Mouse (Mus musculus) layer of hippocampus, adult 8-10 months (tissue): ENCODE data around the gene Pttg1ip. TPM values are rescaled to one million over a fixed set of nuclear protein-coding genes. Genes with fewer than 3 reads are reported as not detected.

Experiments used
- DNase-seq, 2 experiments: peaks; one replicate each; pipeline ENCODE4 v3.0.0; 2022; ENCODE audit warnings: low spot score in 2 of 2
- total RNA-seq, 4 experiments: library from RNA; stranded (reverse); gene quantifications; 2 replicates each; pipeline ENCODE4 v1.2.4; 2022

The Pttg1ip gene
- total RNA-seq, 4 experiments from 2014 or later: 79.3 to 96.1 (median 86.9) TPM

DNA sequence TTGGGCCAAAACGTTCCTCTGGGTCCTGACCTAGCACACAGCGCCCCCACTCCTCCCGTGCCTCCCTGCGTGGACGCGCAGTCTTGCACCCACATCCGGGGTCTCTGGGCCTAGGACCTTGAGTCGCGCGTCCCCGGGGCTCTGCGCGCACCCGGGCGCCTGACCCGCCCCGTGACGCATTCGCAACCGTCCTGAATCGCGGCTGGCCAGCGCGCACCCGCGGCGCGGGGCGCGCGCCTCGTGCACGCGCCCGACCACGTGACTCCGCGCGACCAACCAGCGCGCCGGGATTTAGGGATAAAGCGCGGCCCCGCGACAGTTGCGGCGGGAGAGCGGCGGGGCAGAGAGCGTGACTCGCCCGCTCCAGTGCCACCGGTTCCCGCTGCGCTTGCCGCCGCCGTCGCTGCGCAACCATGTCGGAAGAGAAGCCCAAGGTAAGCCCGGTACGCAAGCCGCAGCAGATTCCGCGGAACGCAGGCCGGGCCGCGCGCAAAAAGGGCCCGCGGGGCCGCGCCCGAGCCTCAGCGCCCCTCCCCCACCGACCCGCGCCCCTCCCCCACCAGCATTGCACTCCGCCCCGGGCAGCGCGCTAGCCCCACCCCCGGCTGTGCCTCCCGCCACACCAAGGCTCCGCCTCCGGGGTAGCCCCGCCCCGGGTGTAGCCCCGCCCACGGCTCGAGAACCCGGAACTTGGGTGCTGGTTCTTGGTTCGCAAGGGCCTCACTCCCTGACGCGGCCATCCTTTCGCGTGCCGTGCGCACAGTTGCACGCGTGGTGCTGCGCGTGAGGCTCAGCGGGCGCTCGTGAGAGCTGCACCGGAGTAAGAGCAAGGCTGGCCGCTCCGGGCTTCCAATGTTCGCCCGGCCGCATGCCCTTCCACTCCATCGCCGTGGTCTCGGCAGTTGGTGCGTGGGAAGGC, 24.6 kb downstream of the Pttg1ip start, which contains the start of the genes Sumo3 and Gm49325:
Sumo3 (plus strand) TSS at position 190 of the 919 bp plus-strand sequence.
Gm49325 (plus strand) TSS at position 290 of the 919 bp plus-strand sequence.
- peak; percentile 89 for DNase-seq

- no peak for DNase-seq
Observed at GRCm38 (mm10) chr10:77606855-77607254, 25.3 kb downstream of the Pttg1ip start.

DNA sequence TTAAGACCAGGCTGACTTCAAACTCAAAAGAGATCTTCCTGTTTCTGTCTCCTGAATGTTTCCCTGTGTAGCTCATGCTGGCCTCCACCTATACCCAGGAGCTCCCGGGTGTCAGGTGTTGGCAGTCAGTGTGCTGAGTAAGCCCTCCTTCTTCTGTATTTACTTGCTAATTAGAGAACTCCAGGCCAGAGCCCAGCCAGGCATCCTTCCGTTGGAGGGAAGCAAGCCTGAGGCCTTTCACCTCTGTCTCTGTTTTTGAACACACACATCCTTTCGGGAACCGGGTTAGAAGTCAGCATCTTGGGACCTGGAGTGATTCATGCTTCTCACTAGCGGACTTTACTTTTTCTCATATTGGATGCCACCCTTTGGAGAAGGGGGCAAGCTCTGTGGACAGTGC, 25.9 kb downstream of the Pttg1ip start:
- DNase-seq: no peak

GRCm38 (mm10) chr10:77608589-77608988, 27.1 kb downstream of the Pttg1ip start:
- DNase-seq: no peak

DNA sequence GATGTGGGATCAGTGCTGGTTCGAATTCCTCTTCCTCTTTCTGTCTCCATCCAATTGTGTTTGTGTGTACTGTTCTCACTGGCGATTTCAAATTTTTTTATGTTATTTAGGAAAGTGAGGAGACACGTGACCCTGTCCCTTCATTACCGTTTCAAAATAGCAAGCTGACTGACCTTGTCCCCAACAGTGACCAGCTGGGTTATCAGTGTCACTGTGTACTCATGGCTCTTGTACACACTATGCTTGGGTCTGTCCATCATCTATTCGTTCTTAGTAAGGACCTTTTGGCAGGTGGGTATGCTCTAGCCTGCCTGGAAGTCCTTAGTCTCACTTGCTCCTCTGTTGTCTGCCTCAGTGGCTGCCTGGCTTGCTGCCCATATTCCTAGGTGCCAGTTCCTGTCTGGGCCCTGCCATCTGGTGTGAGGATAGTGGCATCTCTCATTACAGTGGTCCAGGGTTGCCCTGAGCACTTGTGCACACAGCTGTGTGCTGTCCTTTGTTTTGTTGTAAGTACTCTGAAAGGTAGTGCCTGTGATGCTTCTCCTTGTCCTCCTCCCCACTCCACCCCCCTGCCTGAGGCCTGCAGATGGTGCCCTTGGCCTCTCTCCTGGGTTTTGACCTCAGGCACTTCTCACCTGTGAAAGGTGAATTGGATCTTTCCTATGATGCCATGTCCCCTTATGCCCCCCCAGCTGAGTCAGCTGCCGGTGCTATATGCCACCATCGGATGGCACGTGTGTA, 28.9 kb downstream of the Pttg1ip start:
- DNase-seq: no peak

DNA sequence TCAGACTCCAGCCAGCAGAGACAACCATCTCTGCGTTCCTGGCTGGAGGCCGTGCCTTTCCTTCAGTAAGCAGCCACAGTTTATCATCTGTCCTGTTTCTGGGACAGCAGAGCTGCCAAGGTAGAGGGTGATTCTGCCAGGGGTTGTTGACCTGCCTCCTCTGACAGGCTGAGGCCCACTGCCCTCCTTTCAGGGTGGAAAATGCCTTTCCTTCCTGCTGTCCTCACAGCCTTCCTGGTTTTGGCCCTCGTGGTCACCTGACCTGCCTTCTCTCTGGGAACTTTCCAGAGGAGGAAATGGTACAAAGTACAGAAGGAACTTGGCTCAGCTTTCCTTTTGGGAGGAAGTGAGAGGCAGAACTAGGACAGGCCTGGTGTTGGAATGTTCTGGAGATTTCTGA, 31.9 kb downstream of the Pttg1ip start:
- no peak for DNase-seq

DNA sequence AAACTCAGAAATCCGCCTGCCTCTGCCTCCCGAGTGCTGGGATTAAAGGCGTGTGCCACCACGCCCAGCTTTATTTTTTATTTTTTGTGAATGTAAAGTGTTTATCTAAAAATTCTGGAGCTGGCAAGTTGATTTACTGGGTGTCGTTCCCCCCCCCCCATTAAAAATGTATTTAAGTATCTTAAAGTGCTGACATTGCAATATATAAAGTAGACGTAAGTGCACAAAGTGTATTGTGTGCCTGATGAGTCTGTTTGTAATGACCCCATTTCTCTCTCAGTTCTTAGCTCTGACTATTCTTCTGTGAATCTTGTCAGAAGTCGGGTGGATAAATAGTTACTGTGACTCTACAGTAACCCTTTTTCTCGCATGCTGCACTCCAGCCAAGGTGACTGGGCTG, 34.1 kb downstream of the Pttg1ip start:
- no peak for DNase-seq

DNA sequence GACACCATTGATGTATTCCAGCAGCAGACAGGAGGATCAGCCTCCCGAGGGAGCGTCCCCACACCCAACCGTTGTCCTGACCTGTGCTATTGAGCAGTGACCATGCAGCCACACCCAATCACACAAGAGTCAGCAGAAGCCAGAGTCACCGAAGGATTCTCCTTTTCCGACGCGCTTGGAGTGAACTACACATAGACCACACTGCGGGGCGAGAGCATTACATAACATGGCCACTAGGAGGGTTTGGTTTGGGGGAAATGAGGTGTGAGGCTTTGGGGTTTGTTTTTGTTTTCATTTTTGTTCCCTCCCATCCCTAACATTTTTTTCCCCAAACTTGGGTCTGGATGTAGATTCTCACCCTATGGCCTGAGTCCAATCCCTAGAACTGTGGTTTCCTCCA, 34.6 kb downstream of the Pttg1ip start:
- DNase-seq: no peak

- no peak for DNase-seq
Observed at GRCm38 (mm10) chr10:77616926-77617325, 35.4 kb downstream of the Pttg1ip start.

GRCm38 (mm10) chr10:77621546-77621945, 40.0 kb downstream of the Pttg1ip start:
- DNase-seq: no peak

- peak; percentile 74 to 88 for DNase-seq
Observed at GRCm38 (mm10) chr10:77622055-77622988, 40.8 kb downstream of the Pttg1ip start, which contains the start of gene Ube2g2. Gene Ube2g2, plus strand, starts transcription at chr10:77622275.

DNA sequence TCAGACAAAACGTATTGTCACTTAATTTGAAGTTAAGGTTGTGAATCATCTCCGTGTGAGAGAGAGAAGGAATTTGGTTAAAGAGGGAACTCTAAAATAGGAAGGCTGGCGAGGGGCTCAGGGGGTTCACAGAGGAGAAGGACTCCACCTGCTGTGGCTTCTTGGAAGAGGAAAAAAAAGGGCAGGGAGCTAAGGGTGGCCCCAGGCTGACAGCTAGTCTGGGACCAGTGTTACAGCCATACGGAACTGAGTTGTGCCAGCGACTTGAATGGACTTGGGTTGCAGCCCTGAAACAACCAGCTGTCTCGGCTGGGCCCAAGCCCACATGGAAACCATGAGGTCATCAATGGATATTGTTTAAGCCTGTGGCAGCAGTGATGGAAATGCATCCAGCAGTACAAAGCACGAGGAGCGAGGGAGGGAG, 41.6 kb downstream of the Pttg1ip start:
- DNase-seq: peak in 1 of 2 experiments; percentile 66

- DNase-seq: no peak
Observed at GRCm38 (mm10) chr10:77623639-77624400, 42.3 kb downstream of the Pttg1ip start.

DNA sequence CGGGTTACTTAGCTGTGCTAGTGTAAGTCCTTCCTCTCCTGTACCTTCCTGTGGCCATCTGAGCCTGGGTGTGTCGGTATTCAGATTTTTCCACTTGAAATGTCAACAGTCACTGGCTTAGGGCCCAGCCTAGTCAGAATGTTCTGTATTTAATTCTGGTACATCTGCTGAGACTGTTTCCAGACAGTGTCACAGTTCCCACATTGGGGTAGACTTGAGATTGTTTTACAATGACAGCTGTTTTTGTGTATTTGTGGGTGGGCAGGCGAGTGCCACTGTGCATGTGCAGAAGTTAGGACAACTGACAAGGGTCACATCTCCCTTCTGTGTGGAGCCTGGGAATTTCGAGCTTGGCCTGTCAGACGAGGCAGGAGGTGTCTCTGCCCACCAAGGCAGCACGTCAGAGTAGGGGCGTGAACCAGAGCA, 43.1 kb downstream of the Pttg1ip start:
- DNase-seq: peak; percentile 68 to 71

DNA sequence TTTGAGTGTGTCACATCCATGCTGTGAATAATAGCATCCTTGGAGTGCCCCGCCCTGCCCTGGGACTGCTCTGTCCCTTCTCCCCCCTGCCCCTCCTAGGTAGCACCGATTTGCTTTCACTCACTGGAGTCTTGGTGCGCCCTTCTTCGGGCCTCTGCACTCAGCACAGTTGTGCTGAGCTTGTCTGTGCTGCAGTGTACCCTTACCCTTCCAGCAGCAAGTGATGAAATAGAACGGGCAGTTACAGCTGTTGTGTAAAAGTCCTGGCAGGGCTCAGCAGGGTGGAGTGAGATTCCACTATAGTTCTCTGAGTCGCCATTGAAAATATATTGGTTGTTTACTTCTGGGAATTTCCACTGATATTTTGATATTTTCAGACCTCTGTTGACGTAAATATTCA, 44.5 kb downstream of the Pttg1ip start:
- DNase-seq: no peak

DNA sequence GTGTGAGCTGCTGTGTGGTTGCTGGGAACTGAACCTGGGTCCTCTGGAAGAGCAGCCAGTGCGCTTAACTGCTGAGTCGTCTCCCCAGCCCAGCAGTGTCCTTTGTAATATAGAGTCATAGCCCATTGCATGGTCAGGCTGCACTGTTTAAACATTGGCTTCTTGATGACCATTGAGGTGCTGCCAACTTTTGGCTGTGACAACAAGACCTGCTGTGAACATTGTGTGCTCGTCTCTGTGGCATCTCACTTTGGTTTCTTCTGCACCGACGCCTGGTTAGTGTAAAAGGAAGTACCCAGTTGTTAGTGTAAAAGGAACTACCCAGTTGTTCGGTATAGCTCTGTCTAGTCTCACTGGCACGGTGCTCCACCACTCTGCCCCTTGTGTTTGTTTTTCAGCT, 45.1 kb downstream of the Pttg1ip start:
- DNase-seq: no peak

GRCm38 (mm10) chr10:77627497-77627896, 46.0 kb downstream of the Pttg1ip start:
- DNase-seq: peak; percentile 65 to 87

DNA sequence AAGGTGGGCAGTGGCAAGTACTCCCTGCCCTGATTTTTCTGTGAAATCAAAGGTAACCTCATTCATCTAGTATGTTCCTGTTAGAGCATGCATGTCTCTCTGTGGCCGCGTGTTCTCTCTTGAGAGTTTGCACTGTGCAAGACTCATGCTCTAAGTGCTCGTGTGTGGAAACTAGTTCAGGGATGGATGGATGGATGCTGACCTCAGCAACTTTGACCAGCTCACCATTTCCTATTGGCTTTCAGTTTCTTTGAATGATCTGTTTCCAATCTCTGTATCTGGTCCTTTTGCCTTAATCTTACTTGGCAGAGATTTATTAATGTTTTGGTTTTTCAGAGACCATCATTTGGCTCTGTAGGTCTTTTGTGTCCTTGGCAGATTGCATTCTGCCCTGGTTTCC, 47.6 kb downstream of the Pttg1ip start:
- DNase-seq: no peak

DNA sequence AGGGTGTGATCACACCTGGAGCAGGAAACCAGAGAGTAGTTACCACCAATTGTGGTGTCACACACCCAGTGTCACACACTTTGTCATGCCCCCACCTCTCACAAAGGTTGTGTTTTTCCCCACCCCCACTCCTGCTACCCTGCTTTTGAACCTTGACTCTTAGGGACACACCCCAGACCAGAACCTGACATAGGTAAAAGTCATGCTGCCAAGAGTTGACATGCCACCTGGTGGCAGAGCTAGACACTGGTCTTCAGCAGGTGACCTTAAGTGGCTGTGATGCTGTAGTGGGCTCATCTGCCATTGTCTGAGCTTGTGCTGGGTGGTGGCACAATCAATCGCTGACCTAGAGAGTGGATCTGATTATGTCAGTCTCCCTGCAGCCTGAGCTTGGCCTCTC, 48.5 kb downstream of the Pttg1ip start:
- no peak for DNase-seq

DNA sequence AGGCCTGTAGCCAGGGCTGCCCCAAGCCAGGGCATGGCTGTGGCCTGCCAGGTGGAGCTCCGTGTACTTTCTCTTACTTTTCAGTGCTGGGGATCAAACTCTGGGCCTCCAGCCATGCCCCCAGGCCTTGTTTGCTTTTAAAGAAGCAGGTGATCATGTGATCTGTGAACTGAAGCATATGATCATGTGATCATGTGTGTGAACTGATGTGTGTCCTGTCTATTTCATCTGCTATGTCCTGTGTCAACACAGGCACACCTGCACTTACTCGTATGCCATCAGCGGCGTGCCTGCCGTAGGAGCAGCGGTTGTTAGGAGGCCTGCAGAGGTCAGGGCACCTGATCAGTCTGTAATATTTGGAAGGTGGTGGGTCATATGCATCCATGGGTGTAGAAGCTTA, 52.5 kb downstream of the Pttg1ip start:
- no peak for DNase-seq
